15 mouse cellular contexts compared by ENCODE assay signal in genomic region chr1:88219054-88219453, GRCm38 (mm10). TPM values are rescaled to one million over a fixed set of nuclear protein-coding genes. Genes with fewer than 3 reads are reported as not detected.
A peak's percentile ranks its signal among the peaks of the same experiment; 100 is the strongest.
DNase-seq lines count a peak whose midpoint lies in the region; ATAC-seq and TF ChIP-seq lines count a peak whose summit lies in the region.
"Had no signal": no experiment of that assay in that cellular context is flagged by ENCODE, and none has a peak within 500 bp of the region (broad histone marks: within the 10 kb centered on the region; RNA-seq: fewer than 3 reads in every experiment).

No protein-coding gene starts in this region.

- WGBS in forebrain, embryonic 11.5 days, result 22% methylated on average over 1 of the region's 1 CpGs
- WGBS in forebrain, embryonic 14.5 days, result 27% methylated on average over 1 of the region's 1 CpGs
- 13% methylated on average over 1 of the region's 1 CpGs for WGBS in kidney, adult 2 months
- WGBS in kidney, embryonic 16.5 days, result 20% methylated on average over 1 of the region's 1 CpGs
- 19% methylated on average over 1 of the region's 1 CpGs for WGBS in limb, embryonic 10.5 days

- no peak for ATAC-seq in forebrain, embryonic 11.5 days (replicated peaks; ENCODE audit: low FRiP score)
- ATAC-seq in forebrain, embryonic 14.5 days, result no peak
- no peak for ATAC-seq in kidney, embryonic 16.5 days (ENCODE audit: low FRiP score, low TSS enrichment)
- ATAC-seq: inflammation-experienced regulatory T-cells, adult 6 months had no signal

- no peak overlapping the region for H3K9ac ChIP-seq in forebrain, embryonic 11.5 days (ENCODE audit: low read length)
- H3K9ac ChIP-seq in forebrain, embryonic 14.5 days (ENCODE audit: low read length), result no peak overlapping the region
- H3K9ac ChIP-seq in kidney, embryonic 16.5 days (replicated peaks; ENCODE audit: low read length), result no peak overlapping the region

- DNase-seq in forebrain, embryonic 11.5 days (ENCODE audit: low spot score), result peak; percentile 52
- DNase-seq in forebrain, embryonic 14.5 days (ENCODE audit: low spot score), result no peak
- DNase-seq in kidney, adult 2 months, result peak; percentile 16
- peak; percentile 23 for DNase-seq in CD4-positive helper T cell, adult 2 months (ENCODE audit: low read depth, low spot score)
- peak; percentile 35 for DNase-seq in limb, embryonic 10.5 days (ENCODE audit: low spot score)
- no peak for DNase-seq in cerebellum, postnatal 10 days
- no peak for DNase-seq in frontal cortex, postnatal 36 days (ENCODE audit: low spot score in 2 of 2)
- DNase-seq: adrenal gland, adult 2 months; cerebellum, postnatal 36 days; heart, postnatal 4 days; kidney, postnatal 10 days; layer of hippocampus, adult 9-11 months had no signal

- no peaks in the 10 kb centered on the region for H3K36me3 ChIP-seq in forebrain, embryonic 11.5 days (ENCODE audit: control insufficient read depth, insufficient read depth, low read length)
- H3K36me3 ChIP-seq in forebrain, embryonic 14.5 days (ENCODE audit: control insufficient read depth, insufficient read depth, low read length), result no peaks in the 10 kb centered on the region
- H3K36me3 ChIP-seq in kidney, adult 2 months (ENCODE audit: control insufficient read depth, insufficient read depth, low read length), result no peaks in the 10 kb centered on the region
- H3K36me3 ChIP-seq in kidney, embryonic 16.5 days (ENCODE audit: insufficient read depth, low read length), result no peaks in the 10 kb centered on the region
- no peaks in the 10 kb centered on the region for H3K36me3 ChIP-seq in limb, embryonic 10.5 days

- no peak overlapping the region for H3K4me3 ChIP-seq in forebrain, embryonic 11.5 days (ENCODE audit: low read depth, low read length)
- no peak overlapping the region for H3K4me3 ChIP-seq in forebrain, embryonic 14.5 days (ENCODE audit: low read depth, low read length)
- H3K4me3 ChIP-seq in kidney, adult 2 months (ENCODE audit: insufficient read depth, low read depth, low read length), result no peak overlapping the region
- H3K4me3 ChIP-seq in kidney, embryonic 16.5 days (ENCODE audit: low read length), result no peak overlapping the region
- no peak overlapping the region for H3K4me3 ChIP-seq in limb, embryonic 10.5 days
- H3K4me3 ChIP-seq: megakaryocyte, embryonic 14.5 days had no signal

- no peak for TF ChIP-seq CTCF in kidney, adult 2 months (conservative IDR thresholded peaks at IDR 0.05; ENCODE audit: insufficient read depth, insufficient read length, low read depth, low read length)

- no peak for TF ChIP-seq POLR2A in kidney, adult 2 months (IDR thresholded peaks at IDR 0.05; ENCODE audit: low read depth, low read length)

- H3K9me3 ChIP-seq in forebrain, embryonic 11.5 days (ENCODE audit: control insufficient read depth, low read length), result peaks cover 35% of the 10 kb centered on the region
- peaks cover 24% of the 10 kb centered on the region for H3K9me3 ChIP-seq in forebrain, embryonic 14.5 days (replicated peaks; ENCODE audit: control insufficient read depth, low read length)
- peaks cover 35% of the 10 kb centered on the region for H3K9me3 ChIP-seq in kidney, embryonic 16.5 days (ENCODE audit: low read length)
- H3K9me3 ChIP-seq in limb, embryonic 10.5 days (replicated peaks), result peaks cover 34% of the 10 kb centered on the region

- H3K4me2 ChIP-seq in forebrain, embryonic 11.5 days (ENCODE audit: low read depth, low read length, severe bottlenecking), result no peak overlapping the region
- H3K4me2 ChIP-seq in forebrain, embryonic 14.5 days (ENCODE audit: low read length), result no peak overlapping the region
- no peak overlapping the region for H3K4me2 ChIP-seq in kidney, embryonic 16.5 days (replicated peaks; ENCODE audit: low read depth, low read length)

- no peaks in the 10 kb centered on the region for H3K27me3 ChIP-seq in forebrain, embryonic 11.5 days (ENCODE audit: control insufficient read depth, insufficient read depth, low read length)
- no peaks in the 10 kb centered on the region for H3K27me3 ChIP-seq in forebrain, embryonic 14.5 days (replicated peaks; ENCODE audit: control insufficient read depth, insufficient read depth, low read length)
- H3K27me3 ChIP-seq in kidney, adult 2 months (replicated peaks; ENCODE audit: control insufficient read depth, insufficient read depth, low read length), result no peaks in the 10 kb centered on the region
- no peaks in the 10 kb centered on the region for H3K27me3 ChIP-seq in kidney, embryonic 16.5 days (ENCODE audit: insufficient read depth, low read length)
- no peaks in the 10 kb centered on the region for H3K27me3 ChIP-seq in limb, embryonic 10.5 days (ENCODE audit: low read depth, poor library complexity, severe bottlenecking)
- H3K27me3 ChIP-seq: megakaryocyte, embryonic 14.5 days had no signal

- H3K4me1 ChIP-seq in forebrain, embryonic 11.5 days (replicated peaks; ENCODE audit: control insufficient read depth, insufficient read depth, low read length), result no peaks in the 10 kb centered on the region
- no peaks in the 10 kb centered on the region for H3K4me1 ChIP-seq in forebrain, embryonic 14.5 days (ENCODE audit: control insufficient read depth, insufficient read depth, low read length)
- H3K4me1 ChIP-seq in kidney, adult 2 months (ENCODE audit: control insufficient read depth, insufficient read depth, low read length), result no peaks in the 10 kb centered on the region
- H3K4me1 ChIP-seq in kidney, embryonic 16.5 days (ENCODE audit: insufficient read depth, low read length), result no peaks in the 10 kb centered on the region
- H3K4me1 ChIP-seq in limb, embryonic 10.5 days, result no peaks in the 10 kb centered on the region
- H3K4me1 ChIP-seq: megakaryocyte, embryonic 14.5 days had no signal

- H3K27ac ChIP-seq in forebrain, embryonic 11.5 days (ENCODE audit: low read depth, low read length), result no peak overlapping the region
- H3K27ac ChIP-seq in forebrain, embryonic 14.5 days (ENCODE audit: low read depth, low read length), result no peak overlapping the region
- no peak overlapping the region for H3K27ac ChIP-seq in kidney, adult 2 months (ENCODE audit: insufficient read depth, low read depth, low read length)
- no peak overlapping the region for H3K27ac ChIP-seq in kidney, embryonic 16.5 days (ENCODE audit: low read length)
- H3K27ac ChIP-seq in limb, embryonic 10.5 days, result no peak overlapping the region

RNA-seq across cellular contexts. Expression of gene Ugt1a1, which starts 7.3 kb away (rescaled TPM):
- polyA plus RNA-seq in forebrain, embryonic 11.5 days (2014; fragmentation: Nextera tagmentation; extraction: Ambion mirVana), result not detected in 2 replicates
- polyA plus RNA-seq in forebrain, embryonic 14.5 days (2014; fragmentation: Nextera tagmentation; extraction: Ambion mirVana), result not detected in 2 replicates
- 25.5 and 31.7 TPM in 2 replicates for polyA plus RNA-seq in kidney, adult 2 months (2012; rRNA removed)
- 2.4 TPM in 2 replicates for polyA plus RNA-seq in kidney, embryonic 16.5 days (2015; fragmentation: Nextera tagmentation; extraction: Ambion mirVana)
- polyA plus RNA-seq in limb, embryonic 10.5 days (2016; fragmentation: Nextera tagmentation; extraction: Ambion mirVana), result 0.13 TPM in 1 of 2 replicates, not detected in the other
- polyA plus RNA-seq: inflammation-experienced regulatory T-cells, adult 6 months had no signal

RNA-seq across cellular contexts. Expression of gene Mroh2a, which starts 7.7 kb away (rescaled TPM):
- polyA plus RNA-seq in forebrain, embryonic 11.5 days (2014; fragmentation: Nextera tagmentation; extraction: Ambion mirVana), result 2.5 and 3.0 TPM in 2 replicates
- 1.3 and 1.7 TPM in 2 replicates for polyA plus RNA-seq in forebrain, embryonic 14.5 days (2014; fragmentation: Nextera tagmentation; extraction: Ambion mirVana)
- 0.08 TPM in 2 replicates for polyA plus RNA-seq in kidney, adult 2 months (2012; rRNA removed)
- 1.3 and 2.8 TPM in 2 replicates for polyA plus RNA-seq in kidney, embryonic 16.5 days (2015; fragmentation: Nextera tagmentation; extraction: Ambion mirVana)
- polyA plus RNA-seq in limb, embryonic 10.5 days (2016; fragmentation: Nextera tagmentation; extraction: Ambion mirVana), result 1.2 and 1.3 TPM in 2 replicates

RNA-seq across cellular contexts. Expression of gene Dnajb3, which starts 13.5 kb away (rescaled TPM):
- polyA plus RNA-seq in forebrain, embryonic 11.5 days (2014; fragmentation: Nextera tagmentation; extraction: Ambion mirVana), result 11.5 and 12.5 TPM in 2 replicates
- polyA plus RNA-seq in forebrain, embryonic 14.5 days (2014; fragmentation: Nextera tagmentation; extraction: Ambion mirVana), result 11.8 and 14.4 TPM in 2 replicates
- 1.6 and 1.9 TPM in 2 replicates for polyA plus RNA-seq in kidney, adult 2 months (2012; rRNA removed)
- 10.4 and 11.2 TPM in 2 replicates for polyA plus RNA-seq in kidney, embryonic 16.5 days (2015; fragmentation: Nextera tagmentation; extraction: Ambion mirVana)
- 8.9 and 10.4 TPM in 2 replicates for polyA plus RNA-seq in limb, embryonic 10.5 days (2016; fragmentation: Nextera tagmentation; extraction: Ambion mirVana)

RNA-seq across cellular contexts. Expression of gene Ugt1a2, which starts 18.7 kb away (rescaled TPM):
- polyA plus RNA-seq in forebrain, embryonic 11.5 days (2014; fragmentation: Nextera tagmentation; extraction: Ambion mirVana), result 0.20 TPM in 1 of 2 replicates, not detected in the other
- not detected in 2 replicates for polyA plus RNA-seq in forebrain, embryonic 14.5 days (2014; fragmentation: Nextera tagmentation; extraction: Ambion mirVana)
- polyA plus RNA-seq in kidney, adult 2 months (2012; rRNA removed), result 1,010 and 1,230 TPM in 2 replicates
- 68.4 and 84.9 TPM in 2 replicates for polyA plus RNA-seq in kidney, embryonic 16.5 days (2015; fragmentation: Nextera tagmentation; extraction: Ambion mirVana)
- polyA plus RNA-seq in limb, embryonic 10.5 days (2016; fragmentation: Nextera tagmentation; extraction: Ambion mirVana), result not detected in 2 replicates
- polyA plus RNA-seq: adrenal gland, adult 2 months; inflammation-experienced regulatory T-cells, adult 6 months had no signal

RNA-seq across cellular contexts. Expression of gene Ugt1a5, which starts 53.2 kb away (rescaled TPM):
- polyA plus RNA-seq in forebrain, embryonic 11.5 days (2014; fragmentation: Nextera tagmentation; extraction: Ambion mirVana), result not detected in 2 replicates
- polyA plus RNA-seq in forebrain, embryonic 14.5 days (2014; fragmentation: Nextera tagmentation; extraction: Ambion mirVana), result not detected in 2 replicates
- 0.59 and 0.90 TPM in 2 replicates for polyA plus RNA-seq in kidney, adult 2 months (2012; rRNA removed)
- polyA plus RNA-seq in kidney, embryonic 16.5 days (2015; fragmentation: Nextera tagmentation; extraction: Ambion mirVana), result not detected in 2 replicates
- polyA plus RNA-seq in limb, embryonic 10.5 days (2016; fragmentation: Nextera tagmentation; extraction: Ambion mirVana), result not detected in 2 replicates
- polyA plus RNA-seq: inflammation-experienced regulatory T-cells, adult 6 months had no signal

Comparison
In these comparisons a context has a peak if more than half of its experiments do, and no peak if none do; other contexts are left out.
1. DNase-seq: peak in forebrain, embryonic 11.5 days (single experiment), kidney, adult 2 months (single experiment), CD4-positive helper T cell, adult 2 months (single experiment) and limb, embryonic 10.5 days (single experiment); none in forebrain, embryonic 14.5 days (single experiment), cerebellum, postnatal 10 days (0 of 2) and frontal cortex, postnatal 36 days (0 of 2).